ENCODE assay signal across 13 mouse cellular contexts in genomic region chr6:94225091-94225490, GRCm38 (mm10). TPM values are rescaled to one million over a fixed set of nuclear protein-coding genes. Genes with fewer than 3 reads are reported as not detected.
DNase-seq lines count a peak whose midpoint lies in the region; ATAC-seq lines count a peak whose summit lies in the region.
"Had no signal": no experiment of that assay in that cellular context is flagged by ENCODE, and none has a peak within 500 bp of the region (broad histone marks: within the 10 kb centered on the region; RNA-seq: fewer than 3 reads in every experiment).

No protein-coding gene starts in this region.

- H3K36me3 ChIP-seq in embryonic facial prominence, embryonic 13.5 days: no peaks in the 10 kb centered on the region
- H3K36me3 ChIP-seq in embryonic facial prominence, embryonic 10.5 days (replicated peaks): no peaks in the 10 kb centered on the region
- H3K36me3 ChIP-seq in lung, embryonic 15.5 days: no peaks in the 10 kb centered on the region
- H3K36me3 ChIP-seq in kidney, embryonic 15.5 days: no peaks in the 10 kb centered on the region
- H3K36me3 ChIP-seq: midbrain, embryonic 12.5 days; neural tube, embryonic 12.5 days had no signal

- WGBS in embryonic facial prominence, embryonic 13.5 days: 73% methylated on average over 6 of the region's 6 CpGs
- 91% methylated on average over 6 of the region's 6 CpGs for WGBS in embryonic facial prominence, embryonic 10.5 days
- 38% methylated on average over 6 of the region's 6 CpGs for WGBS in lung, embryonic 15.5 days
- 65% methylated on average over 6 of the region's 6 CpGs for WGBS in kidney, embryonic 15.5 days

- no peaks in the 10 kb centered on the region for H3K9me3 ChIP-seq in embryonic facial prominence, embryonic 13.5 days
- H3K9me3 ChIP-seq in embryonic facial prominence, embryonic 10.5 days: no peaks in the 10 kb centered on the region
- H3K9me3 ChIP-seq in lung, embryonic 15.5 days: no peaks in the 10 kb centered on the region
- H3K9me3 ChIP-seq in kidney, embryonic 15.5 days (replicated peaks): no peaks in the 10 kb centered on the region
- H3K9me3 ChIP-seq: midbrain, embryonic 12.5 days; neural tube, embryonic 12.5 days had no signal

- peak overlapping the region; percentile 20 for H3K4me2 ChIP-seq in embryonic facial prominence, embryonic 13.5 days
- no peak overlapping the region for H3K4me2 ChIP-seq in lung, embryonic 15.5 days
- H3K4me2 ChIP-seq in kidney, embryonic 15.5 days: no peak overlapping the region
- H3K4me2 ChIP-seq: liver, embryonic 11.5 days; midbrain, embryonic 12.5 days; neural tube, embryonic 12.5 days had no signal

- H3K4me1 ChIP-seq in embryonic facial prominence, embryonic 13.5 days: peaks cover 56% of the 10 kb centered on the region
- peaks cover 57% of the 10 kb centered on the region for H3K4me1 ChIP-seq in embryonic facial prominence, embryonic 10.5 days
- H3K4me1 ChIP-seq in lung, embryonic 15.5 days: peaks cover 28% of the 10 kb centered on the region
- peaks cover 34% of the 10 kb centered on the region for H3K4me1 ChIP-seq in kidney, embryonic 15.5 days

- no peak overlapping the region for H3K4me3 ChIP-seq in embryonic facial prominence, embryonic 13.5 days
- H3K4me3 ChIP-seq in embryonic facial prominence, embryonic 10.5 days: no peak overlapping the region
- H3K4me3 ChIP-seq in lung, embryonic 15.5 days: no peak overlapping the region
- no peak overlapping the region for H3K4me3 ChIP-seq in kidney, embryonic 15.5 days (replicated peaks)
- H3K4me3 ChIP-seq: midbrain, embryonic 12.5 days; neural tube, embryonic 12.5 days had no signal

- H3K9ac ChIP-seq in embryonic facial prominence, embryonic 13.5 days: no peak overlapping the region
- H3K9ac ChIP-seq in lung, embryonic 15.5 days: 0 out of 2 replicates have a peak overlapping the region, but pooled peaks have one; percentile 7
- H3K9ac ChIP-seq in kidney, embryonic 15.5 days: no peak overlapping the region
- H3K9ac ChIP-seq: midbrain, embryonic 12.5 days; neural tube, embryonic 12.5 days had no signal

- no peak for ATAC-seq in embryonic facial prominence, embryonic 13.5 days (ENCODE audit: insufficient number of reproducible peaks, insufficient read depth, low FRiP score, low TSS enrichment, low read depth)
- no peak for ATAC-seq in lung, embryonic 15.5 days (ENCODE audit: borderline replicate concordance, extremely low read depth, low FRiP score, low TSS enrichment)
- ATAC-seq in kidney, embryonic 15.5 days (replicated peaks; ENCODE audit: low FRiP score): no peak

- H3K27me3 ChIP-seq in embryonic facial prominence, embryonic 13.5 days: no peaks in the 10 kb centered on the region; the same call in 1 of the 2 replicates
- H3K27me3 ChIP-seq in embryonic facial prominence, embryonic 10.5 days (replicated peaks; ENCODE audit: low read depth, poor library complexity, severe bottlenecking): no peaks in the 10 kb centered on the region
- no peaks in the 10 kb centered on the region for H3K27me3 ChIP-seq in lung, embryonic 15.5 days
- H3K27me3 ChIP-seq in kidney, embryonic 15.5 days: no peaks in the 10 kb centered on the region
- H3K27me3 ChIP-seq: midbrain, embryonic 12.5 days; neural tube, embryonic 12.5 days had no signal

- DNase-seq in embryonic facial prominence, embryonic 10.5 days (ENCODE audit: low spot score): no peak
- no peak for DNase-seq in lung, postnatal 25 days (ENCODE audit: low spot score)
- DNase-seq in adrenal gland, postnatal 25 days: peak; percentile 32
- DNase-seq in skeletal muscle tissue, adult 2 months (ENCODE audit: low read depth, low spot score): peak; percentile 9
- DNase-seq in testis, postnatal 10 days (ENCODE audit: low spot score): no peak
- DNase-seq: B cell, adult 2 months; kidney, adult 11 months had no signal

- peak overlapping the region; percentile 33; the same call in 1 of the 2 replicates for H3K27ac ChIP-seq in embryonic facial prominence, embryonic 13.5 days
- no peak overlapping the region for H3K27ac ChIP-seq in embryonic facial prominence, embryonic 10.5 days (replicated peaks)
- H3K27ac ChIP-seq in lung, embryonic 15.5 days: no peak overlapping the region
- no peak overlapping the region for H3K27ac ChIP-seq in kidney, embryonic 15.5 days
- H3K27ac ChIP-seq: midbrain, embryonic 12.5 days; neural tube, embryonic 12.5 days had no signal

RNA-seq across cellular contexts. Expression of gene Magi1, which starts 58.6 kb away (rescaled TPM):
- polyA plus RNA-seq in embryonic facial prominence, embryonic 13.5 days (2015; fragmentation: Nextera tagmentation; extraction: Ambion mirVana): 13.1 and 14.8 TPM in 2 replicates
- polyA plus RNA-seq in embryonic facial prominence, embryonic 10.5 days (2016; fragmentation: Nextera tagmentation; extraction: Ambion mirVana): 16.1 and 16.2 TPM in 2 replicates
- 9.0 and 9.1 TPM in 2 replicates for polyA plus RNA-seq in lung, embryonic 15.5 days (2015; fragmentation: Nextera tagmentation; extraction: Ambion mirVana)
- 13.0 and 19.2 TPM in 2 replicates for total RNA-seq in adrenal gland, postnatal 25 days (2021)
- polyA plus RNA-seq in kidney, embryonic 15.5 days (2015; fragmentation: Nextera tagmentation; extraction: Ambion mirVana): 9.8 and 10.2 TPM in 2 replicates

Comparison
In these comparisons a context has a peak if more than half of its experiments do, and no peak if none do; other contexts are left out.
1. DNase-seq: peak in adrenal gland, postnatal 25 days (single experiment) and skeletal muscle tissue, adult 2 months (single experiment); none in embryonic facial prominence, embryonic 10.5 days (single experiment), lung, postnatal 25 days (single experiment) and testis, postnatal 10 days (single experiment).